Mouse (Mus musculus): ENCODE results near the gene Wdr74. TPM values are rescaled to one million over a fixed set of nuclear protein-coding genes. Genes with fewer than 3 reads are reported as not detected.
"Not testable (repeated sequence)": the region's sequence is repeated elsewhere in the genome, so short reads cannot be mapped to it uniquely, and the experiment has no call there.

The Wdr74 gene
- polyA plus RNA-seq, 1 experiment from 2014 or later, result 40.0 TPM

GRCm38 (mm10) chr19:8722559-8722906 is 13.1 kb upstream of the Wdr74 start:
- peaks cover 30% of the 10 kb centered on the region for H3K36me3 ChIP-seq (ENCODE audit: control insufficient read depth, insufficient read depth)
- H3K4me1 ChIP-seq (ENCODE audit: control insufficient read depth, low read depth, low read length), result peaks cover 40% of the 10 kb centered on the region
- WGBS (ENCODE audit: insufficient replicate concordance), result 0% methylated on average over 5 of the region's 5 CpGs
- ATAC-seq (ENCODE audit: low read depth), result 0 out of 2 replicates have a peak, but pooled peaks have one; percentile 2
- H3K27me3 ChIP-seq (ENCODE audit: control insufficient read depth, insufficient read depth, low read depth, low read length), result no peaks in the 10 kb centered on the region
- no peaks in the 10 kb centered on the region for H3K9me3 ChIP-seq (replicated peaks; ENCODE audit: control insufficient read depth, low read length)
- H3K9ac ChIP-seq (ENCODE audit: low read depth, low read length), result peak overlapping the region; percentile 95
- peak overlapping the region; percentile 84 for H3K4me2 ChIP-seq (ENCODE audit: low read depth, low read length)
- peak overlapping the region; percentile 100 for H3K27ac ChIP-seq (ENCODE audit: low read length)
- H3K4me3 ChIP-seq (ENCODE audit: low read depth, low read length), result peak overlapping the region; percentile 70

DNA sequence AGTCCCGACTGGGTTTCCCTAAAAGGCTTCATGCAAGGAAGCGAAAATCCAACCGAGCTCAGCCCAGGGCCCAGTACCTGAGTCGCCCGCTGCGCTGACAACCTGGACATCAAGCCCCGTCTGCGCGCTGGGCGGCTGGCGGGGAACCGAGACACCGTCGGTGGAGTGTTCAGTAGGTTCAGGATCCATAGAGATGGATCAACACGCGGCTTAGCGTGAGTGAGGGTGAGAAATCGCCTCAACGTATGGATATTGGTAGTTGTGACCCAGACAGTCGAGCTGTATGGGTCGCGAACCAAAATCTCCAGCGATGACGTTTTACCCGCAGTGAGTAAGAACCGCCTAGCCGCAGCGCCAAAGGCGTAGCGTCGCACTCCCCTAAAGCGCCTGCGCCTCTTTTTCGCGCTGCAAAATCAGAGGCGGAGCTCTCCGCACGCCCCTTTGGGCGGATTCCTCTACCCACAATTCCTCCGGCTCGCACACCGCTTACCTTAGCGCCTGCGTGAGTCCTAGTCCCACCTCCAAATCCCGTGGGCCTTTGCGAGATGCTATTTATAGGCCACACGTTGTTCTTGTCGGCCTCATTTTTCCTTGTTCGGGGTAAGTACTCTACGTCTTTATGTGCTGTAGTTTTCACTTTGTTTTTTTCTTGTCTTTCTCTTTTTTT is 12.6 kb upstream of the Wdr74 start, which contains the start of gene Slc3a2:
Slc3a2 (minus strand) TSS at position 463 of the 667 bp plus-strand sequence.
- Histone ChIP-seq H3K4me3 (ENCODE audit: low read depth, low read length) (peak within 1 kb of the TSS; percentile 70), H3K9ac (ENCODE audit: low read depth, low read length) (peak within 1 kb of the TSS; percentile 95), H3K4me2 (ENCODE audit: low read depth, low read length) (peak within 1 kb of the TSS; percentile 86), H3K27ac (ENCODE audit: low read length) (peak within 1 kb of the TSS; percentile 100), H3K9me3 (replicated peaks; ENCODE audit: control insufficient read depth, low read length) (no peaks in the 10 kb centered on the region), H3K27me3 (ENCODE audit: control insufficient read depth, insufficient read depth, low read depth, low read length) (no peaks in the 10 kb centered on the region), H3K36me3 (ENCODE audit: control insufficient read depth, insufficient read depth) (peaks cover 30% of the 10 kb centered on the region), H3K4me1 (ENCODE audit: control insufficient read depth, low read depth, low read length) (peaks cover 35% of the 10 kb centered on the region)
- peak; percentile 95 for ATAC-seq (ENCODE audit: low read depth)
- under 1% methylated on average over 50 of the region's 50 CpGs for WGBS (ENCODE audit: insufficient replicate concordance)

DNA sequence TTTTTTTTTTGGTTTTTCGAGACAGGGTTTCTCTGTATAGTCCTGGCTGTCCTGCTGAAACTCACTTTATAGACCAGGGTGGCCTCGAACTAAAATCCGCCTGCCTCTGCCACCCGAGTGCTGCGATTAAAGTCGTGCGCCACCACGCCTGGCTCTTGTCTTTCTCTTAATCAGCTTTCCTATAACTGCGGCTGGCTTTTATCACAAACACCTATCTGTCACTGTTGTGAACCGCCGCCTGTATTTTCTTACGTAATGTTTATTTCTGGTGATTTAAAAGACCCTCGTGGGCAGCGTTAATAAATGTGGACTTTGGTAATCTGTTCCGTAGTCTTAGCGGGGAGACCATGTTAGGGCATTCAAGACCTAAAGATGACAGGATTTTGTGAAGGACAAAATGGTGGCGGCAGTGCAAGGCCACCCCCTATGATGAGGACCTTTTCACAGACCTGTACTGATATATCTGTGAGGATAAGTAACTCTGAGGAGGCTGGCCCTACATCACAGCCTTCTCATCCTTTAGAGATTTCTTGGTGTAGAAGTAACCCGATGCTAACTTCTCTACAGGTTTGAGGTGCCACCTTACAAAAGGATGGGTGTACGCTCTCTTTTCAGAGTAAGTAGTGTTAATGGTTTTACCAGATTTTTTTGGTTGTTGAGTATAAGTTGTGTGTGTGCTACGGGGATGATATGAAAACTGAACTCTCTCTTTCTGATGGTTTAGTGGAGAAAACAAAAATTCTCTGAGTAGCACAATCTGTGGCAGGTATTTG is 11.9 kb upstream of the Wdr74 start:
- H3K4me1 ChIP-seq (ENCODE audit: control insufficient read depth, low read depth, low read length), result peaks cover 31% of the 10 kb centered on the region

DNA sequence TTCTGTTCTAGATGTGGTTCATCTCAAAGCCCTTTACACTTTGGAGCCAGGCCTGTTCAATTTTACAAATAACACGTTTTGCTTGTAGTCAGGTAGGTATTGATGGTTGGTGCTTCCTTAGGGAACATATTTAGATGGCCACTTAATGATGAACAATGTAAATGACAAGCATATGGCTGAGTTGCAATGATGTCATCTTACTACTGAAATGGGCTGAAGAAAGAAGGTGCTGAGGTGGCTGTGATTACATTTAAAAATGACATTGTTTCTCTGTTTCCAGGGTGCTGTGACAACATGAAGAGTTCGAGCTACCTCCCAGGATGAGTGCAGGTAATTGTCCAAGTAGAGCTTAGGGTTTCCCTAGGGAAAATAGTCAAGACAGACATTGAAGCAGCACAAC is 11.2 kb upstream of the Wdr74 start:
- peaks cover 30% of the 10 kb centered on the region for H3K4me1 ChIP-seq (ENCODE audit: control insufficient read depth, low read depth, low read length)
- H3K27ac ChIP-seq (ENCODE audit: low read length), result peak overlapping the region; percentile 100

More for the DNA sequence above, 11.9 kb upstream of the Wdr74 start:
- peak overlapping the region; percentile 86 for H3K4me2 ChIP-seq (ENCODE audit: low read depth, low read length)
- H3K9ac ChIP-seq (ENCODE audit: low read depth, low read length), result peak overlapping the region; percentile 72
- H3K9me3 ChIP-seq (replicated peaks; ENCODE audit: control insufficient read depth, low read length), result no peaks in the 10 kb centered on the region
- no peaks in the 10 kb centered on the region for H3K27me3 ChIP-seq (ENCODE audit: control insufficient read depth, insufficient read depth, low read depth, low read length)
- peak overlapping the region; percentile 70 for H3K4me3 ChIP-seq (ENCODE audit: low read depth, low read length)
- under 1% methylated on average over 20 of the region's 20 CpGs for WGBS (ENCODE audit: insufficient replicate concordance)
- peak overlapping the region; percentile 100 for H3K27ac ChIP-seq (ENCODE audit: low read length)
- ATAC-seq (ENCODE audit: low read depth), result no peak
- peaks cover 30% of the 10 kb centered on the region for H3K36me3 ChIP-seq (ENCODE audit: control insufficient read depth, insufficient read depth)

DNA sequence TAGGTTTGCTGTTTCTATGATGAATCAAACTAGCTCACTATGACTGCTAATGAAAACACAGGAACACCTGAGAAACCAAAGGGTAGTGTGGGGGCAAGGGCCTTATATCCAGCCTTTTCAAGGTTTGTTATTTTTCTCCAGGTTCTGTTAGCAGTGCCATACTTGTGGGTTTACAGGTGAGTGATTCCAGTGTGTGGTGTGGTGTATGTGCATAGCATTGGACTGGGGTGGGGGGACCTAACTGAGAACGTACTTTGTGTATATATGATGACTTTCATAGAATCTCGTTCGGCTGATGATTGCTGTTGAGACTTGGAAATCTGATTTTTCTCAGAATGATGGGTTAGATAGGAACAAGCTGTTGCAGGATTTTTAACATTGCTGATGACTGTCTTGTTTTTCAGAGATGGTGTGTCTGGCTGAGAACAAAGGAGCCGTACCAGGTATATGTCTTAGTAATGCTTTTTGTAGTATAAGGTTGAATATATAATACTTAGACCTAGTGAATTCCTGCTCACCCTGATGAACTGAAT is 10.5 kb upstream of the Wdr74 start:
- Histone ChIP-seq H3K4me3 (ENCODE audit: low read depth, low read length) (peak overlapping the region; percentile 70), H3K9me3 (replicated peaks; ENCODE audit: control insufficient read depth, low read length) (no peaks in the 10 kb centered on the region), H3K27me3 (ENCODE audit: control insufficient read depth, insufficient read depth, low read depth, low read length) (no peaks in the 10 kb centered on the region), H3K9ac (ENCODE audit: low read depth, low read length) (peak overlapping the region; percentile 72), H3K27ac (ENCODE audit: low read length) (peak overlapping the region; percentile 100), H3K4me2 (ENCODE audit: low read depth, low read length) (peak overlapping the region; percentile 86), H3K36me3 (ENCODE audit: control insufficient read depth, insufficient read depth) (peaks cover 30% of the 10 kb centered on the region), H3K4me1 (ENCODE audit: control insufficient read depth, low read depth, low read length) (peaks cover 30% of the 10 kb centered on the region)
- ATAC-seq (ENCODE audit: low read depth), result no peak
- WGBS (ENCODE audit: insufficient replicate concordance), result 29% methylated on average over 4 of the region's 4 CpGs

More for the DNA sequence above, 11.2 kb upstream of the Wdr74 start:
- WGBS (ENCODE audit: insufficient replicate concordance), result 1% methylated on average over 2 of the region's 2 CpGs
- peak overlapping the region; percentile 72 for H3K9ac ChIP-seq (ENCODE audit: low read depth, low read length)
- H3K4me3 ChIP-seq (ENCODE audit: low read depth, low read length), result peak overlapping the region; percentile 70
- no peaks in the 10 kb centered on the region for H3K9me3 ChIP-seq (replicated peaks; ENCODE audit: control insufficient read depth, low read length)
- H3K36me3 ChIP-seq (ENCODE audit: control insufficient read depth, insufficient read depth), result peaks cover 30% of the 10 kb centered on the region
- H3K27me3 ChIP-seq (ENCODE audit: control insufficient read depth, insufficient read depth, low read depth, low read length), result no peaks in the 10 kb centered on the region
- peak overlapping the region; percentile 86 for H3K4me2 ChIP-seq (ENCODE audit: low read depth, low read length)
- ATAC-seq (ENCODE audit: low read depth), result no peak

DNA sequence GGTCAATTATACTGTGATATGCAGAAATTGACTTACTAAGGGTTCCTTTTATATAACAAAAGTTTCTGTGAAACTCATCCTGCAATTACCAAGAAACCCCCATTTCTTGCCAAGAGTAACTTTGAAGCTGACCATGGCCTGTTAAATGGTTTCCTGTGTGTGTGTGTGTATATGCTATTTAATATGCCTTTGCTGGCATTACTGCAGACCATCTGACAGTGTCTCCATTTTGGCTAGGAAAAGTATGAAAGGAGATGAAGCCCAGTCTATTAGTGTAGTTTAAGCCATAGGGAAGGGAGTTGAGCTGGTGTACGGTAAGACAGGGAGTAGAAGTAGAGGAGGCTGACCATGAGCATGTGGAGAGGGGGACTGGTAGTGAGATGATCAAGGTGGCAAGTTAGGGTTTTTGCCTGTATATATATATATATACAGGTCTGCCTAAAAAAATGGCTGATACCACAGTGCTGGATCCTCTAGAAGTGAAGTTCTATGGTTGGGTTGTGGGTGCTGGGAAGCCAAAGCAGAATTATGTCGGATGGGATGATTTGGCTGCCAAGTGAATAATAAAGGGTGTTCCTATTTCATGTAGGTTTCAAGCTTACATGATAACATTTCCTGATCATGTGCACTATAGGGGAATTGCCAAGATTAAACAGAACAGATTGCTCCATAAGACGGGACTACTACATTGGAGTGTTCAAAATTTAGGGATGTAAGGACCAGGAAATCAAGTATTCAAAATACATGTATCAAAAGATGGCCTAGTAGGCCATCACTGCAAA is 8.8 kb upstream of the Wdr74 start:
- Histone ChIP-seq H3K9me3 (replicated peaks; ENCODE audit: control insufficient read depth, low read length) (no peaks in the 10 kb centered on the region), H3K36me3 (ENCODE audit: control insufficient read depth, insufficient read depth) (peaks cover 30% of the 10 kb centered on the region), H3K27ac (ENCODE audit: low read length) (no peak overlapping the region), H3K4me1 (ENCODE audit: control insufficient read depth, low read depth, low read length) (peaks cover 21% of the 10 kb centered on the region), H3K27me3 (ENCODE audit: control insufficient read depth, insufficient read depth, low read depth, low read length) (no peaks in the 10 kb centered on the region), H3K4me3 (ENCODE audit: low read depth, low read length) (no peak overlapping the region), H3K4me2 (ENCODE audit: low read depth, low read length) (no peak overlapping the region), H3K9ac (ENCODE audit: low read depth, low read length) (no peak overlapping the region)
- WGBS (ENCODE audit: insufficient replicate concordance), result 13% methylated on average over 3 of the region's 3 CpGs
- ATAC-seq (ENCODE audit: low read depth), result no peak

- Histone ChIP-seq H3K27ac (ENCODE audit: low read length) (0 out of 2 replicates have a peak overlapping the region, but pooled peaks have one; percentile 0), H3K4me1 (ENCODE audit: control insufficient read depth, low read depth, low read length) (peaks cover 17% of the 10 kb centered on the region), H3K36me3 (ENCODE audit: control insufficient read depth, insufficient read depth) (peaks cover 30% of the 10 kb centered on the region), H3K9me3 (replicated peaks; ENCODE audit: control insufficient read depth, low read length) (no peaks in the 10 kb centered on the region), H3K9ac (ENCODE audit: low read depth, low read length) (no peak overlapping the region), H3K27me3 (ENCODE audit: control insufficient read depth, insufficient read depth, low read depth, low read length) (no peaks in the 10 kb centered on the region), H3K4me3 (ENCODE audit: low read depth, low read length) (no peak overlapping the region), H3K4me2 (ENCODE audit: low read depth, low read length) (no peak overlapping the region)
- 9% methylated on average over 5 of the region's 5 CpGs for WGBS (ENCODE audit: insufficient replicate concordance)
- ATAC-seq (ENCODE audit: low read depth), result no peak
These were observed 8.0 kb upstream of the Wdr74 start for GRCm38 (mm10) chr19:8727495-8728114.

- not testable (repeated sequence) for H3K27ac ChIP-seq (ENCODE audit: low read length); H3K9me3 ChIP-seq (replicated peaks; ENCODE audit: control insufficient read depth, low read length); H3K27me3 ChIP-seq (ENCODE audit: control insufficient read depth, insufficient read depth, low read depth, low read length); H3K4me2 ChIP-seq (ENCODE audit: low read depth, low read length); H3K4me3 ChIP-seq (ENCODE audit: low read depth, low read length); H3K9ac ChIP-seq (ENCODE audit: low read depth, low read length); ATAC-seq (ENCODE audit: low read depth)
- Histone ChIP-seq H3K4me1 (ENCODE audit: control insufficient read depth, low read depth, low read length) (peaks cover 17% of the 10 kb centered on the region), H3K36me3 (ENCODE audit: control insufficient read depth, insufficient read depth) (peaks cover 30% of the 10 kb centered on the region)
- 49% methylated on average over 3 of the region's 3 CpGs for WGBS (ENCODE audit: insufficient replicate concordance)
These were observed 7.1 kb upstream of the Wdr74 start for GRCm38 (mm10) chr19:8728335-8729099.

Measured in liver, embryonic 16.5 days (tissue).